Mouse (Mus musculus) forebrain, embryonic 13.5 days (tissue): Measurements from ENCODE around the gene Gpr152. TPM values are rescaled to one million over a fixed set of nuclear protein-coding genes. Genes with fewer than 3 reads are reported as not detected.
A peak's percentile ranks its signal among the peaks of the same experiment; 100 is the strongest.

Source experiments
- ATAC-seq: fragments of 200-750 bp; cut with Nextera tagmentation; 2 replicates; pipeline ENCODE4 v1.8.0; 2017
- H3K27ac ChIP-seq: fragments of 300-500 bp; sonication (generic); 2 replicates; pipeline ENCODE4 v1.5.1; 2015; ENCODE audit warnings: inconsistent platforms, mild to moderate bottlenecking, moderate library complexity
- H3K27me3 ChIP-seq: fragments of 300-500 bp; sonication (generic); 2 replicates; pipeline ENCODE4 v1.6.1; 2015; ENCODE audit warnings: mild to moderate bottlenecking, inconsistent platforms
- H3K36me3 ChIP-seq: fragments of 300-500 bp; sonication (generic); 2 replicates; pipeline ENCODE4 v1.6.1; 2015; ENCODE audit warnings: mild to moderate bottlenecking, inconsistent platforms; ENCODE audit not compliant: poor library complexity, severe bottlenecking
- H3K4me1 ChIP-seq: fragments of 300-500 bp; sonication (generic); 2 replicates; pipeline ENCODE4 v1.6.1; 2015; ENCODE audit warnings: inconsistent platforms
- H3K4me2 ChIP-seq: fragments of 300-500 bp; sonication (generic); 2 replicates; pipeline ENCODE4 v1.6.1; 2015; ENCODE audit warnings: inconsistent platforms, mild to moderate bottlenecking, moderate library complexity
- H3K4me3 ChIP-seq: fragments of 300-500 bp; sonication (generic); 2 replicates; pipeline ENCODE4 v1.5.1; 2015; ENCODE audit warnings: mild to moderate bottlenecking, inconsistent platforms
- H3K9ac ChIP-seq: fragments of 300-500 bp; sonication (generic); 2 replicates; pipeline ENCODE4 v1.6.1; 2015; ENCODE audit warnings: mild to moderate bottlenecking, inconsistent platforms
- H3K9me3 ChIP-seq: fragments of 300-500 bp; sonication (generic); replicated peaks from 2 replicates; pipeline ENCODE4 v1.6.1; 2016; ENCODE audit warnings: inconsistent platforms
- WGBS: fragments of 180-500 bp; shearing (Covaris S2); methylation state at CpG from one replicate; pipeline ENCODE4 v1.1.7; 2015; 5-methylcytosine and 5-hydroxymethylcytosine counted together
- polyA plus RNA-seq: library from polyadenylated mRNA; unstranded; fragments of >200 nt; fragmentation: Nextera tagmentation; extraction: Ambion mirVana; gene quantifications from 2 replicates; pipeline ENCODE4 v1.2.1, GENCODE M21; 2015

The Gpr152 gene
- polyA plus RNA-seq, 1 experiment from 2014 or later: 0.04 TPM

DNA sequence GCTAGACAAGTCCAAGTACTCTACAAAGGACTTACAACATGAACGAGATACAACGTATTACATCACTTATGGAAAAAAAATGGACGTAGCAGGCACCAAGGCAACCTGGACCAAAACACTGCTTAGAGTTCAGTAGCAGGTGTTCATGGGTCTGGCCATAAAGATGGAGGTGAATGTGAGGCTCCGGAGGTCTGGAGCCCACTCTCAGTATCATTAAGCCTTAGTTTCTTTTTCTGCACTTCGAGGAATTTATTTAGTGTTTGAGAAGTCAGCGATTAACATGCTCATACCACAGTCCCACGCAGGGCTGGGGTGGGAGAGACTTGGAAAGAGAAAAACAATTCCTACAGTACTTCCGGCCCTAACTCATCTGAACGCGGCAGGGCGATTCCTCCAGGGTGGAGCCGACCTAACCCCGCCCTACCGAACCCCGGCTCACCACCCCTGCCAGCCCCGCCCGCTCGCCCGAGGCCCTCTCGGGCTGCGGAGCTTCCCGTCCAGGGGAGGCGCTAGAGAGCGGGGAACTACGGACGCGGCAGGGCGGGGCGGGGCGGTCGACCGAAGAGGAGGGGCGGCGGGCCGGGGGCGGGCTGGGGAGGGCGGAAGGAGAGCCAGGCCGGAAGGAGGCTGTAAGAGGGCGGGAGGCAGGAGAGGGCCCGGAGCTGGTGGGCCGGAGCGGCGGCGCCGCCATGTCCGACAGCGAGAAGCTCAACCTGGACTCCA lies 52.1 kb downstream of the Gpr152 start, which contains the start of gene Ppp1ca:
TSS of gene Ppp1ca (plus strand) at position 538 of the 723 bp plus-strand sequence.
- H3K36me3 ChIP-seq: peaks cover 37% of the 10 kb centered on the region
- peak; percentile 92 for ATAC-seq
- H3K27ac ChIP-seq: peak within 1 kb of the TSS; percentile 81
- H3K9ac ChIP-seq: peak within 1 kb of the TSS; percentile 96
- peak within 1 kb of the TSS; percentile 97 for H3K4me3 ChIP-seq
- no peaks in the 10 kb centered on the region for H3K9me3 ChIP-seq
- WGBS: 9% methylated on average over 35 of the region's 47 CpGs
- H3K27me3 ChIP-seq: no peaks in the 10 kb centered on the region
- H3K4me1 ChIP-seq: peaks cover 32% of the 10 kb centered on the region
- H3K4me2 ChIP-seq: peak within 1 kb of the TSS; percentile 82

DNA sequence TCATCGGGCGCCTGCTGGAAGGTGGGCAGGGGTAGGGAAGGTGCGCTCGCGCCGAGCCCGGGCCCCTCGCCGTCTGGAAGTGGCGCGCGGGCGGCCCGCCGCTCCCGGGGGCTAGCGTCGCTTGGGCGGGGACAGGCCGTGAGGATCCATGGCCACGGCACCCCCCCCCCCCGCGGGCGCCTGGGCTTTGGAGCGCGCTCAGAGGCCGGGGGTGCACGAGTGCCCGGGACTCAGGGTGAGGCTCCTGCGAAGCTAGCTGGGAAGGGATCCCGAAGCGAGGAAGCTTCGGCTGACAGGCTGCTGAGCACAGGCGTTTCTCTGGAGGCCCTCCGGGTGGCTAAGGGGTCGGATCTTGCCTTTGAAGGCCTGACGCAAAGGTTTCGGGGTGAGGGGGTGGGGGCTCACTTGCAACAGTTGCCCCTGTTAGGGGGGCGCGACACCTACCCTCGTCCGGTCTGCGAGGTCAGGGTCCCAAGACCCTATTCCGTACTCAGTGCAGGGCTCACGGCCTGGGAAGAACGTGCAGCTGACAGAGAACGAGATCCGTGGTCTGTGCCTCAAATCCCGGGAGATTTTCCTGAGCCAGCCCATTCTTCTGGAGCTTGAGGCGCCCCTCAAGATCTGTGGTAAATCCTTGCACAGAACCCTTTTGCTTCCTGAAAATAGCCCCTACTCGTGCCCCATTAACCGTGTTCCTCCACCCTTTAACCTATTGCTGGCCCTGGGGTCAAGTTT lies 52.8 kb downstream of the Gpr152 start:
- Histone ChIP-seq H3K4me2 (peak overlapping the region; percentile 82), H3K36me3 (peaks cover 45% of the 10 kb centered on the region), H3K9ac (peak overlapping the region; percentile 96), H3K27ac (peak overlapping the region; percentile 81), H3K4me1 (peaks cover 32% of the 10 kb centered on the region), H3K27me3 (no peaks in the 10 kb centered on the region), H3K4me3 (peak overlapping the region; percentile 97), H3K9me3 (no peaks in the 10 kb centered on the region)
- ATAC-seq: no peak; the same call in 1 of the 2 replicates
- under 1% methylated on average over 46 of the region's 52 CpGs for WGBS

DNA sequence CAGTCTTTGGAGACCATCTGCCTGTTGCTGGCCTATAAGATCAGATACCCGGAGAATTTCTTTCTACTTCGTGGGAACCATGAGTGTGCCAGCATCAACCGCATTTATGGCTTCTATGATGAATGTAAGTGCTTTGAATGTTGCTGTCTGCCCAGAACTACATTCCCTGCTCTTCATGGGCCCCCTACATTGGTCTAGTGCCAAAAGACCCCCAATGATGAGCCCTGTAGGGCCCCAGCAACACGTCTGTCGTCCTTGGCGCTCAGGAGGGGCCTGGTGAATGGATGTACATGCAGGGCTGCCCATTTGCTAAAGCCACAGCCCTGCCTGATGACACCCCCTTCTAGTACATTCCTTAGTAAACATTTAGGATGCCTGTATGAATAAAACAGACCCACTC lies 53.5 kb downstream of the Gpr152 start:
- WGBS: 62% methylated on average over 6 of the region's 6 CpGs
- Histone ChIP-seq H3K27ac (no peak overlapping the region; the same call in none of the 2 replicates), H3K9me3 (no peaks in the 10 kb centered on the region), H3K4me2 (peak overlapping the region; percentile 82), H3K4me3 (peak overlapping the region; percentile 97), H3K4me1 (peaks cover 32% of the 10 kb centered on the region), H3K27me3 (no peaks in the 10 kb centered on the region), H3K9ac (peak overlapping the region; percentile 96), H3K36me3 (peaks cover 51% of the 10 kb centered on the region)
- no peak for ATAC-seq

DNA sequence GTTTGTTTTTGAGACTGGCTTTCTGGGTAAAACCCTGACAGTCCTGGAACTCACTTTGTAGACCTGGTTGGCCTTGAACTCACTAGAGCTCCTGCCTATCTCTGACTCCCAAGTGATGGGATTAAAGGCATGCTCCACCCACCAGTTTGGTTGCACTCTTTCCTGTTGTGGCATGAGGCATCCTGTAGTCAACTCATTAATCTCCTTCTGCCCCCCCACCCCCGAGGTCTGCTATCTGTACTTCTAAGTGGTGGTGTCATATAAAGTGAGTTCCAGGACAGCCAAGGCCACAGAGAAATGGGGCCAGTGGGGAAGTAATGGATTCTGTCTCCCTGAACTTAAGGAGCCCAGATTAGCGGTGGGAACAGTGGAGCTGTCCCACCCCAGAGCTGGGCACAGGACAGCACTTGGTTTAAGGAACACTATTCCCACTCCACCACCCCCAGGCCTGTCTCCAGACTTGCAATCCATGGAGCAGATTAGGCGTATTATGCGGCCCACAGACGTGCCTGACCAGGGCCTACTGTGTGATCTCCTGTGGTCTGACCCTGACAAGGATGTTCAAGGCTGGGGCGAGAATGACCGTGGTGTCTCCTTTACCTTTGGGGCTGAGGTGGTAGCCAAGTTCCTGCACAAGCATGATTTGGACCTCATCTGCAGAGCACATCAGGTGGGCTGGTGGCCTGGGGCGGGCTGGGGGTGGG lies 54.6 kb downstream of the Gpr152 start:
- no peaks in the 10 kb centered on the region for H3K27me3 ChIP-seq
- 0 out of 2 replicates have a peak overlapping the region, but pooled peaks have one; percentile 96 for H3K9ac ChIP-seq
- H3K4me1 ChIP-seq: peaks cover 32% of the 10 kb centered on the region
- no peak for ATAC-seq
- peaks cover 62% of the 10 kb centered on the region for H3K36me3 ChIP-seq
- H3K9me3 ChIP-seq: no peaks in the 10 kb centered on the region
- WGBS: 91% methylated on average over 8 of the region's 8 CpGs
- H3K4me2 ChIP-seq: peak overlapping the region; percentile 82; the same call in 1 of the 2 replicates
- no peak overlapping the region for H3K27ac ChIP-seq
- H3K4me3 ChIP-seq: no peak overlapping the region; the same call in 1 of the 2 replicates

DNA sequence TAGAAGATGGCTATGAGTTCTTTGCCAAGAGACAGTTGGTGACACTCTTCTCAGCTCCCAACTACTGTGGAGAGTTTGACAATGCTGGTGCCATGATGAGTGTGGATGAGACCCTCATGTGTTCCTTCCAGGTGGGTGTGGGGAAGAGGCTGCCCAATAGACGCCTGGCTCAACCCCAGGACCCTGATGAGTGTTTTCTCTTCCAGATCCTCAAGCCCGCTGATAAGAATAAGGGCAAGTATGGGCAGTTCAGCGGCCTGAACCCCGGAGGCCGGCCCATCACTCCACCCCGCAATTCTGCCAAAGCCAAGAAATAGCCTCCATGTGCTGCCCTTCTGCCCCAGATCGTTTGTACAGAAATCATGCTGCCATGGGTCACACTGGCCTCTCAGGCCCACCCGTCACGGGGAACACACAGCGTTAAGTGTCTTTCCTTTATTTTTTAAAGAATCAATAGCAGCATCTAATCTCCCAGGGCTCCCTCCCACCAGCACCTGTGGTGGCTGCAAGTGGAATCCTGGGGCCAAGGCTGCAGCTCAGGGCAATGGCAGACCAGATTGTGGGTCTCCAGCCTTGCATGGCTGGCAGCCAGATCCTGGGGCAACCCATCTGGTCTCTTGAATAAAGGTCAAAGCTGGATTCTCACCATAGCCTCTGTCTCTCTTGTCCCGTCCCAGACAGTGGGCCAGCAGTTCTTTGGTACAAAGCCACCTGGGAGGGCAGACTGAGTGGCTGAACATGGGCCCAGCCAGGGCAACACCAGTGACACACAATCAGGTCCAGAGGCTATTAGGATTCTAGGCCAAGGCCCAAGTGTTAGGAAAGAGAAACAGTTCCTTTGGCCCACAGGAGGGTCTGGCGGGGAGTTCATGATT lies 55.4 kb downstream of the Gpr152 start:
- Histone ChIP-seq H3K9ac (no peak overlapping the region), H3K9me3 (no peaks in the 10 kb centered on the region), H3K36me3 (peaks cover 68% of the 10 kb centered on the region), H3K4me2 (no peak overlapping the region), H3K27ac (no peak overlapping the region; the same call in none of the 2 replicates), H3K4me3 (no peak overlapping the region), H3K27me3 (no peaks in the 10 kb centered on the region), H3K4me1 (peaks cover 35% of the 10 kb centered on the region)
- 82% methylated on average over 12 of the region's 12 CpGs for WGBS
- no peak for ATAC-seq

Other genes starting within 250 kb of the Gpr152 start
- gene Tcirg1, start 232.7 kb upstream of the Gpr152 start, polyA plus RNA-seq: 10.4 and 11.3 TPM in 2 replicates
- 197 and 208 TPM in 2 replicates for gene Ndufs8, start 227.0 kb upstream of the Gpr152 start, polyA plus RNA-seq
- 1.1 TPM in 2 replicates for gene Aldh3b1, start 210.0 kb upstream of the Gpr152 start, polyA plus RNA-seq
- 3.8 and 5.3 TPM in 2 replicates for gene Unc93b1, start 204.6 kb upstream of the Gpr152 start, polyA plus RNA-seq
- gene Aldh3b3, start 181.1 kb upstream of the Gpr152 start, polyA plus RNA-seq: not detected in 2 replicates
- gene Aldh3b2, start 167.5 kb upstream of the Gpr152 start, polyA plus RNA-seq: 0.15 TPM in 1 of 2 replicates, not detected in the other
- gene Acy3, start 153.2 kb upstream of the Gpr152 start, polyA plus RNA-seq: 0.68 and 1.4 TPM in 2 replicates
- gene Tbx10, start 147.0 kb upstream of the Gpr152 start, polyA plus RNA-seq: not detected in 2 replicates
- gene Nudt8, start 139.2 kb upstream of the Gpr152 start, polyA plus RNA-seq: 25.8 and 28.2 TPM in 2 replicates
- gene Gm49405, start 139.2 kb upstream of the Gpr152 start, polyA plus RNA-seq: 5.4 and 5.7 TPM in 2 replicates
- 5.5 and 5.7 TPM in 2 replicates for gene Doc2g, start 136.5 kb upstream of the Gpr152 start, polyA plus RNA-seq
- gene Ndufv1, start 127.0 kb upstream of the Gpr152 start, polyA plus RNA-seq: 202 and 216 TPM in 2 replicates
- 390 and 392 TPM in 2 replicates for gene Gstp1, start 101.8 kb upstream of the Gpr152 start, polyA plus RNA-seq
- gene Gstp2, start 93.8 kb upstream of the Gpr152 start, polyA plus RNA-seq: 1.0 and 2.5 TPM in 2 replicates
- gene Gstp3, start 80.2 kb upstream of the Gpr152 start, polyA plus RNA-seq: not detected in 2 replicates
- gene Cabp2, start 58.2 kb upstream of the Gpr152 start, polyA plus RNA-seq: not detected in 2 replicates
- gene Cdk2ap2, start 42.6 kb upstream of the Gpr152 start, polyA plus RNA-seq: 77.4 and 80.3 TPM in 2 replicates
- gene Pitpnm1, start 39.8 kb upstream of the Gpr152 start, polyA plus RNA-seq: 21.1 and 32.0 TPM in 2 replicates
- 73.7 and 75.9 TPM in 2 replicates for gene Aip, start 13.9 kb upstream of the Gpr152 start, polyA plus RNA-seq
- gene Cabp4, start 4.2 kb downstream of the Gpr152 start, polyA plus RNA-seq: 0.09 and 0.13 TPM in 2 replicates
- 126 and 144 TPM in 2 replicates for gene Coro1b, start 8.8 kb downstream of the Gpr152 start, polyA plus RNA-seq
- gene Ptprcap, start 13.8 kb downstream of the Gpr152 start, polyA plus RNA-seq: 0.33 and 0.65 TPM in 2 replicates
- 56.6 and 61.6 TPM in 2 replicates for gene Rps6kb2, start 23.6 kb downstream of the Gpr152 start, polyA plus RNA-seq
- 2.4 and 2.5 TPM in 2 replicates for gene Carns1, start 35.7 kb downstream of the Gpr152 start, polyA plus RNA-seq
- gene Tbc1d10c, start 51.5 kb downstream of the Gpr152 start, polyA plus RNA-seq: 0.77 and 0.82 TPM in 2 replicates
- 664 and 700 TPM in 2 replicates for gene Ppp1ca, start 52.3 kb downstream of the Gpr152 start, polyA plus RNA-seq
- gene Rad9a, start 61.9 kb downstream of the Gpr152 start, polyA plus RNA-seq: 28.9 and 34.7 TPM in 2 replicates
- 0.63 and 0.76 TPM in 2 replicates for gene Clcf1, start 74.5 kb downstream of the Gpr152 start, polyA plus RNA-seq
- gene AC109138.7, start 74.6 kb downstream of the Gpr152 start, polyA plus RNA-seq: not detected in 2 replicates
- 13.1 and 14.2 TPM in 2 replicates for gene Pold4, start 92.1 kb downstream of the Gpr152 start, polyA plus RNA-seq
- 3.6 and 4.8 TPM in 2 replicates for gene Ssh3, start 129.4 kb downstream of the Gpr152 start, polyA plus RNA-seq
- 14.0 and 15.2 TPM in 2 replicates for gene Ankrd13d, start 143.3 kb downstream of the Gpr152 start, polyA plus RNA-seq
- gene Grk2, start 166.4 kb downstream of the Gpr152 start, polyA plus RNA-seq: 14.4 and 15.6 TPM in 2 replicates